Mouse (Mus musculus): ENCODE results near the gene Phf24. TPM values are rescaled to one million over a fixed set of nuclear protein-coding genes. Genes with fewer than 3 reads are reported as not detected.
"Not testable (repeated sequence)": the region's sequence is repeated elsewhere in the genome, so short reads cannot be mapped to it uniquely, and the experiment has no call there.

Phf24 gene
- polyA plus RNA-seq, 1 experiment from 2014 or later, result 2.9 TPM

GRCm38 (mm10) chr4:42973868-42974267, 57.4 kb downstream of the Phf24 start:
- H3K4me3 ChIP-seq (ENCODE audit: low read depth, low read length), result no peak overlapping the region
- no peak for DNase-seq (ENCODE audit: low spot score, missing footprints)
- no peak overlapping the region for H3K9ac ChIP-seq (ENCODE audit: low read length)
- no peak overlapping the region for H3K27ac ChIP-seq (ENCODE audit: low read depth, low read length)
- WGBS, result 84% methylated on average over 5 of the region's 5 CpGs
- no peaks in the 10 kb centered on the region for H3K27me3 ChIP-seq (ENCODE audit: control insufficient read depth, insufficient read depth, low read length)
- ATAC-seq (ENCODE audit: low FRiP score), result no peak
- H3K4me1 ChIP-seq (ENCODE audit: control insufficient read depth, insufficient read depth, low read length), result no peaks in the 10 kb centered on the region
- H3K36me3 ChIP-seq (ENCODE audit: control insufficient read depth, insufficient read depth, low read length), result peaks cover under 1% of the 10 kb centered on the region; the same call in 1 of the 2 replicates
- no peaks in the 10 kb centered on the region for H3K9me3 ChIP-seq (ENCODE audit: control insufficient read depth, low read length)
- no peak overlapping the region for H3K4me2 ChIP-seq

GRCm38 (mm10) chr4:42978062-42978461, 61.6 kb downstream of the Phf24 start:
- WGBS, result 89% methylated on average over 4 of the region's 4 CpGs
- H3K27ac ChIP-seq (ENCODE audit: low read depth, low read length), result no peak overlapping the region
- H3K9me3 ChIP-seq (ENCODE audit: control insufficient read depth, low read length), result no peaks in the 10 kb centered on the region
- H3K4me1 ChIP-seq (ENCODE audit: control insufficient read depth, insufficient read depth, low read length), result no peaks in the 10 kb centered on the region
- H3K9ac ChIP-seq (ENCODE audit: low read length), result no peak overlapping the region
- H3K4me2 ChIP-seq, result no peak overlapping the region
- DNase-seq (ENCODE audit: low spot score, missing footprints) (no peak), ATAC-seq (ENCODE audit: low FRiP score) (no peak)
- H3K4me3 ChIP-seq (ENCODE audit: low read depth, low read length), result no peak overlapping the region
- peaks cover 19% of the 10 kb centered on the region for H3K36me3 ChIP-seq (ENCODE audit: control insufficient read depth, insufficient read depth, low read length)
- H3K27me3 ChIP-seq (ENCODE audit: control insufficient read depth, insufficient read depth, low read length), result no peaks in the 10 kb centered on the region

GRCm38 (mm10) chr4:42980467-42980866, 64.0 kb downstream of the Phf24 start:
- not testable (repeated sequence) for ATAC-seq (ENCODE audit: low FRiP score)
- 95% methylated on average over 7 of the region's 8 CpGs for WGBS

GRCm38 (mm10) chr4:42988296-42988695, 71.8 kb downstream of the Phf24 start:
- Histone ChIP-seq H3K36me3 (ENCODE audit: control insufficient read depth, insufficient read depth, low read length) (peaks cover 50% of the 10 kb centered on the region), H3K4me1 (ENCODE audit: control insufficient read depth, insufficient read depth, low read length) (no peaks in the 10 kb centered on the region), H3K9ac (ENCODE audit: low read length) (no peak overlapping the region), H3K4me3 (ENCODE audit: low read depth, low read length) (no peak overlapping the region), H3K4me2 (no peak overlapping the region), H3K27me3 (ENCODE audit: control insufficient read depth, insufficient read depth, low read length) (no peaks in the 10 kb centered on the region), H3K27ac (ENCODE audit: low read depth, low read length) (no peak overlapping the region), H3K9me3 (ENCODE audit: control insufficient read depth, low read length) (no peaks in the 10 kb centered on the region)
- DNase-seq (ENCODE audit: low spot score, missing footprints), result no peak
- no peak for ATAC-seq (ENCODE audit: low FRiP score)
- WGBS, result 76% methylated on average over 1 of the region's 1 CpGs

More at GRCm38 (mm10) chr4:42980467-42980866, 64.0 kb downstream of the Phf24 start:
- not testable (repeated sequence) for H3K4me2 ChIP-seq; H3K4me1 ChIP-seq (ENCODE audit: control insufficient read depth, insufficient read depth, low read length); H3K9me3 ChIP-seq (ENCODE audit: control insufficient read depth, low read length); DNase-seq (ENCODE audit: low spot score, missing footprints); H3K27ac ChIP-seq (ENCODE audit: low read depth, low read length); H3K27me3 ChIP-seq (ENCODE audit: control insufficient read depth, insufficient read depth, low read length); H3K4me3 ChIP-seq (ENCODE audit: low read depth, low read length); H3K9ac ChIP-seq (ENCODE audit: low read length)
- H3K36me3 ChIP-seq (ENCODE audit: control insufficient read depth, insufficient read depth, low read length), result peaks cover 35% of the 10 kb centered on the region

Other genes with a start within 250 kb of the Phf24 start
- 1.3 and 1.4 TPM in 2 replicates for gene 4930578G10Rik, start 181.1 kb upstream of the Phf24 start, polyA plus RNA-seq (2014; fragmentation: Nextera tagmentation; extraction: Ambion mirVana)
- gene Ccl19, start 160.1 kb upstream of the Phf24 start, polyA plus RNA-seq (2014; fragmentation: Nextera tagmentation; extraction: Ambion mirVana), result not detected in 2 replicates
- gene Ccl21a, start 142.7 kb upstream of the Phf24 start, polyA plus RNA-seq (2014; fragmentation: Nextera tagmentation; extraction: Ambion mirVana), result 0.19 and 0.42 TPM in 2 replicates
- 0.05 and 0.11 TPM in 2 replicates for gene Fam205a1, start 62.8 kb upstream of the Phf24 start, polyA plus RNA-seq (2014; fragmentation: Nextera tagmentation; extraction: Ambion mirVana)
- gene Gm12394, start 59.9 kb upstream of the Phf24 start, polyA plus RNA-seq (2014; fragmentation: Nextera tagmentation; extraction: Ambion mirVana), result 0.57 and 0.66 TPM in 2 replicates
- gene Fam205c, start 42.4 kb upstream of the Phf24 start, polyA plus RNA-seq (2014; fragmentation: Nextera tagmentation; extraction: Ambion mirVana), result 0.40 and 0.87 TPM in 2 replicates
- 17.6 and 22.3 TPM in 2 replicates for gene Dnajb5, start 33.2 kb downstream of the Phf24 start, polyA plus RNA-seq (2014; fragmentation: Nextera tagmentation; extraction: Ambion mirVana)
- 0.52 and 0.60 TPM in 2 replicates for gene 1700022I11Rik, start 52.9 kb downstream of the Phf24 start, polyA plus RNA-seq (2014; fragmentation: Nextera tagmentation; extraction: Ambion mirVana)
- gene Vcp, start 83.8 kb downstream of the Phf24 start, polyA plus RNA-seq (2014; fragmentation: Nextera tagmentation; extraction: Ambion mirVana), result 635 and 667 TPM in 2 replicates
- 21.4 and 22.0 TPM in 2 replicates for gene Fancg, start 93.8 kb downstream of the Phf24 start, polyA plus RNA-seq (2014; fragmentation: Nextera tagmentation; extraction: Ambion mirVana)
- gene Pigo, start 109.2 kb downstream of the Phf24 start, polyA plus RNA-seq (2014; fragmentation: Nextera tagmentation; extraction: Ambion mirVana), result 16.2 and 16.4 TPM in 2 replicates
- gene Stoml2, start 115.0 kb downstream of the Phf24 start, polyA plus RNA-seq (2014; fragmentation: Nextera tagmentation; extraction: Ambion mirVana), result 365 TPM in 2 replicates
- 23.3 and 24.4 TPM in 2 replicates for gene Fam214b, start 129.6 kb downstream of the Phf24 start, polyA plus RNA-seq (2014; fragmentation: Nextera tagmentation; extraction: Ambion mirVana)
- 14.7 and 16.2 TPM in 2 replicates for gene Unc13b, start 142.3 kb downstream of the Phf24 start, polyA plus RNA-seq (2014; fragmentation: Nextera tagmentation; extraction: Ambion mirVana)